Mouse (Mus musculus) kidney, postnatal 10 days (tissue): ENCODE measurements around the gene Accsl.

Experiments used
- DNase-seq: peaks from one replicate; pipeline ENCODE4 v3.0.0; 2021; ENCODE audit warnings: mixed read lengths

The Accsl gene

GRCm38 (mm10) chr2:93874227-93874514 lies 5.2 kb upstream of the Accsl start:
- DNase-seq, result peak; percentile 56

- no peak for DNase-seq
Observed at GRCm38 (mm10) chr2:93873449-93874226, 4.7 kb upstream of the Accsl start.

- no peak for DNase-seq
Observed at GRCm38 (mm10) chr2:93872257-93872656, 3.3 kb upstream of the Accsl start.

- DNase-seq, result no peak
Observed at GRCm38 (mm10) chr2:93871411-93871925, 2.5 kb upstream of the Accsl start.

GRCm38 (mm10) chr2:93870842-93871241 lies 1.9 kb upstream of the Accsl start:
- DNase-seq, result peak; percentile 84

GRCm38 (mm10) chr2:93868566-93868965 lies 391 bp downstream of the Accsl start:
- DNase-seq, result no peak

GRCm38 (mm10) chr2:93863229-93863628 lies 5.7 kb downstream of the Accsl start:
- DNase-seq, result no peak

GRCm38 (mm10) chr2:93858845-93859244 lies 10.1 kb downstream of the Accsl start:
- no peak for DNase-seq

GRCm38 (mm10) chr2:93851303-93851702 lies 17.7 kb downstream of the Accsl start:
- DNase-seq, result no peak

GRCm38 (mm10) chr2:93850317-93850944 lies 18.5 kb downstream of the Accsl start:
- no peak for DNase-seq

- DNase-seq, result peak; percentile 89
Observed at GRCm38 (mm10) chr2:93849505-93850089, 19.4 kb downstream of the Accsl start, which contains the start of gene Accs. Gene Accs (minus strand): TSS chr2:93849943.

GRCm38 (mm10) chr2:93841349-93841748 lies 27.6 kb downstream of the Accsl start:
- DNase-seq, result no peak

- no peak for DNase-seq
Observed at GRCm38 (mm10) chr2:93840109-93840508, 28.8 kb downstream of the Accsl start.

GRCm38 (mm10) chr2:93838931-93839330 lies 30.0 kb downstream of the Accsl start:
- DNase-seq, result no peak

GRCm38 (mm10) chr2:93836232-93836785 lies 32.6 kb downstream of the Accsl start:
- peak; percentile 68 for DNase-seq

- DNase-seq, result no peak
Observed at GRCm38 (mm10) chr2:93835596-93835995, 33.4 kb downstream of the Accsl start.

GRCm38 (mm10) chr2:93823519-93823918 lies 45.4 kb downstream of the Accsl start:
- peak; percentile 83 for DNase-seq

- DNase-seq, result peak; percentile 95
Observed at GRCm38 (mm10) chr2:93822045-93822749, 46.8 kb downstream of the Accsl start, which contains the start of gene Ext2. Gene Ext2 (minus strand): TSS chr2:93822568.

- no peak for DNase-seq
Observed at GRCm38 (mm10) chr2:93817791-93818190, 51.2 kb downstream of the Accsl start.

GRCm38 (mm10) chr2:93813343-93813742 lies 55.6 kb downstream of the Accsl start:
- DNase-seq, result no peak

GRCm38 (mm10) chr2:93811812-93812211 lies 57.1 kb downstream of the Accsl start:
- DNase-seq, result peak; percentile 82

GRCm38 (mm10) chr2:93809931-93810330 lies 59.0 kb downstream of the Accsl start:
- DNase-seq, result peak; percentile 69

GRCm38 (mm10) chr2:93808071-93808470 lies 60.9 kb downstream of the Accsl start:
- DNase-seq, result no peak
